Mouse (Mus musculus): ENCODE measurements around the gene Mthfd1l.
A peak's percentile ranks its signal among the peaks of the same experiment; 100 is the strongest.

Mthfd1l gene

DNA sequence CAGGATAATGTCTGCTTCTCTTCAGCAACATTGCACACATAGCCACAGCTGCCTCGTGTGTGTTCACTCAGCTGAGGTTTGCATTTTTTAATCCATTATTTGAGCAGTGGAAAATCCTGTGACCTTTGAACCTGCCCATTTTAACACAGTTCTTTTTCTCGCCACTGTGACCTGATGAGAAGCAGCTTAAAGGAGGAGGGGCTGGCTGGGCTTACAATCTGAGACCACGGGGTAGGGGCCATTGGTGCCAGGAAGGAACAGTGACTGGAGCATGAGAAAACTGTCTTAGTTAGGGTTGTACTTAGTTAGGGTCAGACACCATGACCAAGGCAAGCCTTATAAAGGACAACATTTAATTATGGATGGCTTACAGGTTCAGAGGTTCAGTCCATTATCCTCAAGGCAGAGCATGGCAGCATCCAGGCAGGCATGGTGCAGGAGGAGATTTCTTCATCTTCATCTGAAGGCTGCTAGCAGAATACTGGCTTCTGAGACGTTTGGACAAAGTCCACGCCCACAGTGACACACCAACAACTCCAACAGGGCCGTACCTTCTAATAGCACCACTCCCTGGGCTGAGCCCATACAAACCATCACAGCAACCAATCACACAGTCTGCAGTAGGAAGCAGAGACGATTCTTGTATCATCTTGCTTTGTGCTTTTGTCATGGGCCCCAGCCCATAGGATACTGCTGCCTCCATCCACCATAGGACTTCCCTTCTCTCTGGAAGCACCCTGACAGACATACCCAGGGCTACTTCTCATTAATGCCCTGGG, 112.6 kb downstream of the Mthfd1l start:
- Histone ChIP-seq H3K27me3 (ENCODE audit: insufficient read depth, low read length) (no peaks in the 10 kb centered on the region), H3K4me1 (replicated peaks; ENCODE audit: low read depth, low read length) (peaks cover 6% of the 10 kb centered on the region), H3K9me3 (ENCODE audit: low read length) (no peaks in the 10 kb centered on the region), H3K4me3 (replicated peaks; ENCODE audit: low read length) (no peak overlapping the region), H3K36me3 (ENCODE audit: insufficient read depth, low read length) (peaks cover 86% of the 10 kb centered on the region)
- no peak for TF ChIP-seq NANOG (IDR thresholded peaks at IDR 0.05; ENCODE audit: borderline replicate concordance, low read length)
- no peak for TF ChIP-seq POU5F1 (IDR thresholded peaks at IDR 0.05; ENCODE audit: borderline replicate concordance, low read length)
- no peak for TF ChIP-seq CTCF (conservative IDR thresholded peaks at IDR 0.05; ENCODE audit: low read length)

GRCm38 (mm10) chr10:4087563-4087962, 114.6 kb downstream of the Mthfd1l start:
- TF ChIP-seq NANOG (IDR thresholded peaks at IDR 0.05; ENCODE audit: borderline replicate concordance, low read length), result no peak
- no peak for TF ChIP-seq POU5F1 (IDR thresholded peaks at IDR 0.05; ENCODE audit: borderline replicate concordance, low read length)
- no peak for TF ChIP-seq CTCF (conservative IDR thresholded peaks at IDR 0.05; ENCODE audit: low read length)
- H3K9me3 ChIP-seq (ENCODE audit: low read length), result no peaks in the 10 kb centered on the region
- H3K4me1 ChIP-seq (replicated peaks; ENCODE audit: low read depth, low read length), result peaks cover 6% of the 10 kb centered on the region
- H3K36me3 ChIP-seq (ENCODE audit: insufficient read depth, low read length), result peaks cover 88% of the 10 kb centered on the region
- H3K4me3 ChIP-seq (replicated peaks; ENCODE audit: low read length), result no peak overlapping the region
- no peaks in the 10 kb centered on the region for H3K27me3 ChIP-seq (ENCODE audit: insufficient read depth, low read length)

DNA sequence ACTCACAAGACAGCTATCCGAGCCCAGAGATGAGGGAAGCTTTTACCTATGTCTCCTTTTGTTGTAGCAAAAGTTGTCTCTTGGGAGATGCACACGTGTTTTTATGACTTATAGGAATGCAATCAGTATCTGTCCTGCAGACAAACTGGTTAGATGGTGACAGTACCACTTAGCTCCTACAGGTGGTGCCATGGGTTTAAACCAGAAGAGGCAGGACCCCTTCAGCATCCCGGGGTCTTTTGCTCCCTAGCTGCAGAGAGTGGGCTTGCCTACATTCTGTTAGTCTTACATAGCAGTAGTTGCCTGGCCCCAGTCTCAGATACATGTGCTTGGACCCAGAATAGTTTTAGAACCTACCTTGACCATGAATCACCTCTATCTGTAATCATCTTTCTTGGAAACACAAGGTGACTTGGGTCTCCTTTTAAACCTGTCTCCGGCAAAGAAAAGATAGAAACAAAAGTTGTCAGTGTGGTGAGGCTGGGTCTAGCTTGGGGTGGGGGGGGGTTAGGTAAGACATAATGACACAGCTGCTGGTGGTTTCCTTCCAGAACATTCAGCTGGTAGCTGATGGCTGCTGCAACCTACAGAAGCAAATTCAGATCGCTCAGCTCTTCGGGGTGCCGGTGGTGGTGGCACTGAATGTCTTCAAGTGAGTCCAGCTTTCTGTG, 116.0 kb downstream of the Mthfd1l start:
- Histone ChIP-seq H3K4me1 (replicated peaks; ENCODE audit: low read depth, low read length) (peaks cover 6% of the 10 kb centered on the region), H3K9me3 (ENCODE audit: low read length) (no peaks in the 10 kb centered on the region), H3K36me3 (ENCODE audit: insufficient read depth, low read length) (peaks cover 88% of the 10 kb centered on the region), H3K27me3 (ENCODE audit: insufficient read depth, low read length) (no peaks in the 10 kb centered on the region), H3K4me3 (replicated peaks; ENCODE audit: low read length) (no peak overlapping the region)
- TF ChIP-seq CTCF (conservative IDR thresholded peaks at IDR 0.05; ENCODE audit: low read length) (peak; percentile 72), NANOG (IDR thresholded peaks at IDR 0.05; ENCODE audit: borderline replicate concordance, low read length) (no peak)

DNA sequence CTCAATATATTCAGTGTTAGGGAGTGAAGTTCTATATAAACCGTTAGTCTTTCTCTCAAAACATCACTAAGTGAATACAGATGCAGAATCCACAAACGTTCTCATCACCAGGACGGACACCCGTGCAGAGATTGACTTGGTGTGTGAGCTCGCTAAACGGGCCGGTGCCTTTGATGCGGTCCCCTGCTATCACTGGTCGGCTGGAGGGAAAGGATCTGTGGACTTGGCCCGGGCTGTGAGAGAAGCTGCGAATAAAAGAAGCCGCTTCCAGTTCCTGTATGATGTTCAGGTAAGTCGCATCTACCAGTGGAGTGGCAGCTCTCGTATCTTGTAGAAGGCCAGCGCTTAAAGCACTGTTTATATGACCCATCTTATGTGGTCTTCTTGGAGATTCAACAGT, 117.0 kb downstream of the Mthfd1l start:
- H3K36me3 ChIP-seq (ENCODE audit: insufficient read depth, low read length), result peaks cover 88% of the 10 kb centered on the region
- peaks cover 6% of the 10 kb centered on the region for H3K4me1 ChIP-seq (replicated peaks; ENCODE audit: low read depth, low read length)
- H3K9me3 ChIP-seq (ENCODE audit: low read length), result no peaks in the 10 kb centered on the region
- no peaks in the 10 kb centered on the region for H3K27me3 ChIP-seq (ENCODE audit: insufficient read depth, low read length)
- no peak overlapping the region for H3K4me3 ChIP-seq (replicated peaks; ENCODE audit: low read length)
- TF ChIP-seq NANOG (IDR thresholded peaks at IDR 0.05; ENCODE audit: borderline replicate concordance, low read length) (no peak), POU5F1 (IDR thresholded peaks at IDR 0.05; ENCODE audit: borderline replicate concordance, low read length) (no peak), CTCF (conservative IDR thresholded peaks at IDR 0.05; ENCODE audit: low read length) (no peak)

DNA sequence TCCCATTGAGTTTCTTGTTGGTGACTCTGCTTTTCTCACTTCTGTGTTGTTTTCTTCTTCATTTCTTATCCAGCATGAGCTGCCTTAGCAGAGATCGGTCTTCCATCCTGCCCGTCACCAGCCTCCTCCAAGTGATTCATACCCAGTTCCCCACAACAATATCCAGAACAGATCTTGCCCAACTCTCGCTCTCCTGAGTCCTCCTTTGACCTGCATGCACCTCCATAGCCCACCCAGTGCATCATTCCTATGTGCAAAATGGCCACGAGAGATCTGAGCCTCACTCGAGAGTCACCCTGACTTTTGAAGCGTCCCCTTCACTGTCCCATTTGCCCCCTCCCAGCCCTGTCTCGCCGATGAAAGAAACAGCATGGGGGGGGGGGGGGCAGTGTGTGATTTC, 120.1 kb downstream of the Mthfd1l start:
- TF ChIP-seq POU5F1 (IDR thresholded peaks at IDR 0.05; ENCODE audit: borderline replicate concordance, low read length) (no peak), CTCF (conservative IDR thresholded peaks at IDR 0.05; ENCODE audit: low read length) (no peak), NANOG (IDR thresholded peaks at IDR 0.05; ENCODE audit: borderline replicate concordance, low read length) (no peak)
- Histone ChIP-seq H3K4me3 (replicated peaks; ENCODE audit: low read length) (no peak overlapping the region), H3K4me1 (replicated peaks; ENCODE audit: low read depth, low read length) (peaks cover 25% of the 10 kb centered on the region), H3K36me3 (ENCODE audit: insufficient read depth, low read length) (peaks cover 83% of the 10 kb centered on the region), H3K9me3 (ENCODE audit: low read length) (no peaks in the 10 kb centered on the region), H3K27me3 (ENCODE audit: insufficient read depth, low read length) (no peaks in the 10 kb centered on the region)

DNA sequence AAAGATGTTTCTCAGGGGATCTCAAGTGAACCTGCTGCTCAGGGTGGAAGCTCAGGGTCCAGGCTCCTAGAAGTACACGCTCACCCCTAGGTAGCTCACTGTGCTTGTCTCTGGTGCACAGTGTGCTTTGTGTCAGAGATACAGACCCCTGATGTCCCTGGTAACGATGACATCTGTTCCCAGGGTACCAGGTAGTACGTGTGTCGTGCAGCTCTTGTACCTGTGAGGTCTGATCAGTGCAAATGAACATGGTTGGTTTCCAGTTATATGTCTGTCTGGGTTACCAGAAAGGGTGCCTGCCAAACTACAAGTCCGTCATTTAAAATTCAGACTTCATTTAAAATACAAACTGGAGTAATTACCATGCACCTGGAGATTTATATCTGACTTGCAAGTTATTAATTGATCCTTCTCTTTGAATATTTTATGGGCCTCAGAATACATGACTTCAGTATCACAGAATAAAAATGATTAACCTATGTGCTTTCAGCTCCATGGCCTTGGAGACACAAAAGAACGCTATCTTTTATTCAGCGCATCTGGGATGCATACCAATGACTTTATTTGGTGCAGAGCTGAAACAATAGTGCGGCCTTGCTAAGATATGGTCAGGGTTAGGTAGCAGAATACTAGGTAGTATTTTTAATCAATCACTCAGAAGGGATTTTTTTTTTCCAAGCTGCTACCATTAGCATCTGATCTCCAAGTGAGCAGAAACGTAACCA, 121.3 kb downstream of the Mthfd1l start:
- no peaks in the 10 kb centered on the region for H3K27me3 ChIP-seq (ENCODE audit: insufficient read depth, low read length)
- H3K36me3 ChIP-seq (ENCODE audit: insufficient read depth, low read length), result peaks cover 78% of the 10 kb centered on the region
- H3K4me1 ChIP-seq (replicated peaks; ENCODE audit: low read depth, low read length), result peaks cover 30% of the 10 kb centered on the region
- no peaks in the 10 kb centered on the region for H3K9me3 ChIP-seq (ENCODE audit: low read length)
- no peak overlapping the region for H3K4me3 ChIP-seq (replicated peaks; ENCODE audit: low read length)
- TF ChIP-seq NANOG (IDR thresholded peaks at IDR 0.05; ENCODE audit: borderline replicate concordance, low read length), result no peak

DNA sequence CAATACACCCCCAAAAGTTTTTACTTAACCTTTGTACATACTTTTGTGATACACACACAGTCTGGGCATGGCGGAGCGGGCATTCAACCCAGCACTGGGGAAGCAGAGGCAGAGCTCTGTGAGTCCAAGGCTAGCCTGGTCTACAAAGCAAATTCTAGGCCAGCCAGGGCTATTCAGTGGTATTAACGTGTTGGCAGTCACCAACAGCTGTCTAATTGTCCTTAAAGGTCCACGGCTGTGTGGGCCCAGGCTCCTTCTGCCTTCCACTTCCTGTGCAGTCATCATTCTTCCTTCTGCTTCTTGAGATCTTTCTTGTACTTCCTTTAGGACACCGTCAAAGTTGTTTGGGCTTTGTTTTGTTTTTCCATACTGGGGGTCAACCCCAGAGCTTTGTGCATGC, 123.2 kb downstream of the Mthfd1l start:
- H3K27me3 ChIP-seq (ENCODE audit: insufficient read depth, low read length), result no peaks in the 10 kb centered on the region
- peaks cover 41% of the 10 kb centered on the region for H3K4me1 ChIP-seq (replicated peaks; ENCODE audit: low read depth, low read length)
- H3K9me3 ChIP-seq (ENCODE audit: low read length), result no peaks in the 10 kb centered on the region
- H3K4me3 ChIP-seq (replicated peaks; ENCODE audit: low read length), result no peak overlapping the region
- TF ChIP-seq CTCF (conservative IDR thresholded peaks at IDR 0.05; ENCODE audit: low read length) (no peak), POU5F1 (IDR thresholded peaks at IDR 0.05; ENCODE audit: borderline replicate concordance, low read length) (no peak), NANOG (IDR thresholded peaks at IDR 0.05; ENCODE audit: borderline replicate concordance, low read length) (no peak)
- H3K36me3 ChIP-seq (ENCODE audit: insufficient read depth, low read length), result peaks cover 65% of the 10 kb centered on the region

DNA sequence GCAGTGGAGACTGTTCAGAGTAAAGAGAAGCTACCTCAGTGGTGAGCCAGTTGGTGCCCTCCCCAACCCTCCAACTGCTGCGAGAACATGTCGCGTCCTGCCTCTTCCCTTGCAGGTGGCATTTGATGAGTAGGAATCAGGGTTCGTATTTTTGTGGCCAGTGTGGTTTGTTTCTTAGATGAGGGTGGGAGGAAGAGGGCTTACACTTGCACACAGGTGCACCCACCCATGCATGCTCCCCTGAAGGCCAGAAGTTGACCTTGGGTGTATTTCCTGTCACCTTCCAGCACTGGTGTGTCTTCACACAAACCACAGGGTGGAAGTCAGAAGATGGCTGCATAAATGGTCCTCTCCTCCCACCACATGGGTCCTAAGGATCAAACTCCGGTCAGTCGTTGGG, 127.1 kb downstream of the Mthfd1l start:
- Histone ChIP-seq H3K4me3 (replicated peaks; ENCODE audit: low read length) (no peak overlapping the region), H3K36me3 (ENCODE audit: insufficient read depth, low read length) (peaks cover 60% of the 10 kb centered on the region), H3K9me3 (ENCODE audit: low read length) (no peaks in the 10 kb centered on the region), H3K27me3 (ENCODE audit: insufficient read depth, low read length) (no peaks in the 10 kb centered on the region), H3K4me1 (replicated peaks; ENCODE audit: low read depth, low read length) (peaks cover 67% of the 10 kb centered on the region)
- no peak for TF ChIP-seq CTCF (conservative IDR thresholded peaks at IDR 0.05; ENCODE audit: low read length)
- no peak for TF ChIP-seq POU5F1 (IDR thresholded peaks at IDR 0.05; ENCODE audit: borderline replicate concordance, low read length)
- no peak for TF ChIP-seq NANOG (IDR thresholded peaks at IDR 0.05; ENCODE audit: borderline replicate concordance, low read length)
